Mouse (Mus musculus) limb, embryonic 14.5 days (tissue): ENCODE data around the gene Gab1. TPM values are rescaled to one million over a fixed set of nuclear protein-coding genes. Genes with fewer than 3 reads are reported as not detected.

Experiments used
- ATAC-seq: fragments of 200-750 bp; cut with Nextera tagmentation; 2 replicates; pipeline ENCODE4 v1.8.0; 2017; ENCODE audit warnings: low read depth, moderate number of reproducible peaks, moderate TSS enrichment; ENCODE audit not compliant: low FRiP score
- DNase-seq: peaks from one replicate; pipeline ENCODE4 v3.0.0-alpha.2; 2015; ENCODE audit warnings: low spot score
- H3K27ac ChIP-seq: fragments of 300-500 bp; sonication (generic); replicated peaks from 2 replicates; pipeline ENCODE4 v1.5.1; 2014; ENCODE audit warnings: low read depth, mild to moderate bottlenecking, low read length, moderate library complexity, mixed read lengths
- H3K27me3 ChIP-seq: fragments of 300-500 bp; sonication (generic); 2 replicates; pipeline ENCODE4 v1.6.1; 2014; ENCODE audit warnings: low read length, mixed read lengths; ENCODE audit not compliant: control insufficient read depth, insufficient read depth
- H3K36me3 ChIP-seq: fragments of 300-500 bp; sonication (generic); 2 replicates; pipeline ENCODE4 v1.6.1; 2014; ENCODE audit warnings: mild to moderate bottlenecking, low read length, moderate library complexity, mixed read lengths; ENCODE audit not compliant: control insufficient read depth, insufficient read depth
- H3K4me1 ChIP-seq: fragments of 300-500 bp; sonication (generic); 2 replicates; pipeline ENCODE4 v1.6.1; 2014; ENCODE audit warnings: antibody characterized with exemption, low read length, mixed read lengths; ENCODE audit not compliant: control insufficient read depth, insufficient read depth
- H3K4me2 ChIP-seq: fragments of 300-500 bp; sonication (generic); replicated peaks from 2 replicates; pipeline ENCODE4 v1.6.1; 2014; ENCODE audit warnings: low read depth, mild to moderate bottlenecking, low read length, moderate library complexity; ENCODE audit not compliant: severe bottlenecking
- H3K4me3 ChIP-seq: fragments of 300-500 bp; sonication (generic); replicated peaks from 2 replicates; pipeline ENCODE4 v1.5.1; 2014; ENCODE audit warnings: low read length
- H3K9ac ChIP-seq: fragments of 300-500 bp; sonication (generic); 2 replicates; pipeline ENCODE4 v1.6.1; 2014; ENCODE audit warnings: mild to moderate bottlenecking, low read depth, low read length, moderate library complexity; ENCODE audit not compliant: severe bottlenecking
- H3K9me3 ChIP-seq: fragments of 300-500 bp; sonication (generic); 2 replicates; pipeline ENCODE4 v1.6.1; 2016; ENCODE audit warnings: low read length; ENCODE audit not compliant: control insufficient read depth
- POLR2A ChIP-seq: fragments of 200-500 bp; IDR thresholded peaks from 2 replicates; pipeline ENCODE4 v1.8.0; 2012; ENCODE audit warnings: inconsistent platforms, mild to moderate bottlenecking, moderate library complexity, borderline replicate concordance; ENCODE audit not compliant: insufficient read depth, insufficient read length; ENCODE audit errors: extremely low read depth
- WGBS: fragments of 180-500 bp; shearing (Covaris S2); extraction: QIAGEN DNeasy Blood & Tissue Kit; methylation state at CpG from one replicate; pipeline ENCODE4 v1.1.7; 2014; 5-methylcytosine and 5-hydroxymethylcytosine counted together
- polyA plus RNA-seq, 2 experiments: library from polyadenylated mRNA; depleted of rRNA in 1 of 2; stranded (reverse) in 1 of 2; unstranded in 1 of 2; fragments of >200 nt; fragmentation: Nextera tagmentation in 1 of 2; extraction: Ambion mirVana in 1 of 2; gene quantifications; 2 replicates each; pipeline versions ENCODE4 v1.2.1 to v1.2.3; 2012 to 2014

Gene Gab1
- polyA plus RNA-seq, 2 experiments, result 41.3 to 44.8 TPM

GRCm38 (mm10) chr8:80857851-80858367 lies 22.4 kb downstream of the Gab1 start:
- Histone ChIP-seq H3K4me2 (no peak overlapping the region), H3K4me1 (peaks cover 18% of the 10 kb centered on the region; the same call in 1 of the 2 replicates), H3K4me3 (no peak overlapping the region), H3K36me3 (peaks cover 4% of the 10 kb centered on the region; the same call in 1 of the 2 replicates), H3K9me3 (no peaks in the 10 kb centered on the region), H3K27ac (peak overlapping the region; percentile 26; the same call in 1 of the 2 replicates), H3K9ac (no peak overlapping the region), H3K27me3 (no peaks in the 10 kb centered on the region)
- DNase-seq (no peak), ATAC-seq (no peak)
- no peak for TF ChIP-seq POLR2A
- 74% methylated on average over 12 of the region's 12 CpGs for WGBS

GRCm38 (mm10) chr8:80857128-80857527 lies 23.2 kb downstream of the Gab1 start:
- Histone ChIP-seq H3K4me3 (no peak overlapping the region), H3K4me2 (no peak overlapping the region), H3K9ac (no peak overlapping the region), H3K36me3 (peaks cover 4% of the 10 kb centered on the region; the same call in 1 of the 2 replicates), H3K9me3 (no peaks in the 10 kb centered on the region), H3K27ac (peak overlapping the region; percentile 38; the same call in 1 of the 2 replicates), H3K4me1 (peaks cover 18% of the 10 kb centered on the region; the same call in 1 of the 2 replicates), H3K27me3 (no peaks in the 10 kb centered on the region)
- ATAC-seq (no peak), DNase-seq (no peak)
- WGBS, result 61% methylated on average over 3 of the region's 3 CpGs
- no peak for TF ChIP-seq POLR2A

- DNase-seq, result peak; percentile 35
- Histone ChIP-seq H3K27me3 (no peaks in the 10 kb centered on the region), H3K4me2 (no peak overlapping the region), H3K4me3 (no peak overlapping the region), H3K9me3 (no peaks in the 10 kb centered on the region), H3K9ac (no peak overlapping the region), H3K4me1 (peaks cover 23% of the 10 kb centered on the region), H3K27ac (peak overlapping the region; percentile 38; the same call in 1 of the 2 replicates), H3K36me3 (peaks cover 4% of the 10 kb centered on the region; the same call in 1 of the 2 replicates)
- TF ChIP-seq POLR2A, result no peak
- ATAC-seq, result no peak
- 51% methylated on average over 6 of the region's 6 CpGs for WGBS
These were observed 23.7 kb downstream of the Gab1 start for GRCm38 (mm10) chr8:80856606-80857005.

- Histone ChIP-seq H3K9me3 (no peaks in the 10 kb centered on the region), H3K36me3 (no peaks in the 10 kb centered on the region), H3K9ac (no peak overlapping the region), H3K4me1 (peaks cover 38% of the 10 kb centered on the region), H3K4me3 (no peak overlapping the region), H3K27me3 (no peaks in the 10 kb centered on the region), H3K27ac (no peak overlapping the region), H3K4me2 (0 out of 2 replicates have a peak overlapping the region, but pooled peaks have one; percentile 2)
- TF ChIP-seq POLR2A, result no peak
- WGBS, result 39% methylated on average over 13 of the region's 13 CpGs
- DNase-seq, result peak; percentile 63
- no peak for ATAC-seq
These were observed 26.7 kb downstream of the Gab1 start for GRCm38 (mm10) chr8:80853622-80854021.

GRCm38 (mm10) chr8:80853208-80853607 lies 27.1 kb downstream of the Gab1 start:
- peaks cover 41% of the 10 kb centered on the region for H3K4me1 ChIP-seq
- no peaks in the 10 kb centered on the region for H3K9me3 ChIP-seq
- 0 out of 2 replicates have a peak overlapping the region, but pooled peaks have one; percentile 2 for H3K4me2 ChIP-seq
- ATAC-seq, result no peak
- 69% methylated on average over 6 of the region's 6 CpGs for WGBS
- no peak for TF ChIP-seq POLR2A
- peak overlapping the region; percentile 10; the same call in 1 of the 2 replicates for H3K27ac ChIP-seq
- H3K9ac ChIP-seq, result no peak overlapping the region
- DNase-seq, result peak; percentile 57
- H3K4me3 ChIP-seq, result no peak overlapping the region
- no peaks in the 10 kb centered on the region for H3K36me3 ChIP-seq
- no peaks in the 10 kb centered on the region for H3K27me3 ChIP-seq
